Mouse (Mus musculus): ENCODE results near the gene Mag.

DNA sequence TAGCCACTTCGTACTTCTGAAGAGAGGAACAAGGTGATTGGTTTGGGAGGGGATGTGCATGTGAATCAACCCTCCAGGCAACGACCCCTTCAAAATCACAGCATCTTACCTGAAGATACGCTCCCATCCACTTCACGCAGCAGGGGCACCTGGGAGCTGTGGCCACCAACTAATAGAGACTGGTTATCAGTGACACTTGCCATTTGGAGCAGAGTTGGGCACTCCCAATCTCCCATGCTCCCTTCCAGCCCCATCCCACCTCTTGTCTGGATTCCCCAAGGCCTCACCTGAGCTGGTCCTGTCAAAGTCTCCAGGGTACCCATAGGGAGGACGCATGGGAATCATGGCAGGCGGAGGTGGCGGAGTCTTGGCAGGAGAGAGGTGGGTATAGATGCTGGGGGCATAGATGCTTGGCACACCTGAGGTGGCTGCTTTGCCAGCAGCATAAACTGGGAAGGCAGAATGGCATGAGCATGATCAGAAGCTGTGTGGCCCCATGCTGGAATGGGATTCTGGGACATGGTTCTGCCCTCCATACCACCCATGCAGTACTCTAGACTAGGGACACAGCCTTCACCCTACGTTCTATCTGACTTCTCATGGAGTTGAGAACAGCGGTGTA lies 44.3 kb upstream of the Mag start:
- TF ChIP-seq CTCF (IDR thresholded peaks at IDR 0.05; ENCODE audit: borderline replicate concordance, extremely low read depth, insufficient read depth, insufficient read length): no peak
- no peak for TF ChIP-seq POLR2A (IDR thresholded peaks at IDR 0.05; ENCODE audit: borderline replicate concordance, extremely low read depth, insufficient read depth, insufficient read length, poor library complexity, severe bottlenecking)

All from brain, embryonic 14.5 days (tissue).